Mouse (Mus musculus) heart, embryonic 14.5 days (tissue): ENCODE measurements at regions not wholly inside any gene's neighbourhood (a gene's known extent, or its start where the extent isn't known, plus 50 kb on each side); places are given as distances from the start of the nearest gene placed in this dataset.

Experiments used
- ATAC-seq: fragments of 200-750 bp; cut with Nextera tagmentation; 2 replicates; pipeline ENCODE4 v1.8.0; 2017; ENCODE audit warnings: low read depth, moderate TSS enrichment; ENCODE audit not compliant: insufficient number of reproducible peaks, insufficient read depth, low FRiP score
- H3K27ac ChIP-seq, 2 experiments: fragments of 200-500 bp in 1 of 2; fragments of 300-500 bp in 1 of 2; sonication (generic) in 1 of 2; replicated peaks in 1 of 2; 2 replicates each; pipeline ENCODE4 v1.5.1; 2012 to 2014; ENCODE audit warnings: low read depth in 2 of 2, low read length in 2 of 2, control low read depth in 1 of 2, mild to moderate bottlenecking in 1 of 2, mixed read lengths in 1 of 2; ENCODE audit not compliant: control insufficient read depth in 1 of 2, insufficient read depth in 1 of 2
- H3K27me3 ChIP-seq: fragments of 300-500 bp; sonication (generic); 2 replicates; pipeline ENCODE4 v1.6.1; 2014; ENCODE audit warnings: mild to moderate bottlenecking, low read length, control low read depth; ENCODE audit not compliant: control insufficient read depth, insufficient read depth
- H3K36me3 ChIP-seq: fragments of 300-500 bp; sonication (generic); 2 replicates; pipeline ENCODE4 v1.6.1; 2014; ENCODE audit warnings: mild to moderate bottlenecking, control low read depth, low read length, mixed read lengths; ENCODE audit not compliant: control insufficient read depth, insufficient read depth
- H3K4me1 ChIP-seq, 2 experiments: fragments of 200-500 bp in 1 of 2; fragments of 300-500 bp in 1 of 2; sonication (generic) in 1 of 2; 2 replicates each; pipeline ENCODE4 v1.6.1; 2012 to 2014; ENCODE audit warnings: low read length in 2 of 2, control low read depth in 1 of 2, mixed read lengths in 1 of 2; ENCODE audit not compliant: control insufficient read depth in 2 of 2, insufficient read depth in 2 of 2
- H3K4me2 ChIP-seq: fragments of 300-500 bp; sonication (generic); 2 replicates; pipeline ENCODE4 v1.6.1; 2014; ENCODE audit warnings: mild to moderate bottlenecking, low read length
- H3K4me3 ChIP-seq, 2 experiments: fragments of 200-500 bp in 1 of 2; fragments of 300-500 bp in 1 of 2; sonication (generic) in 1 of 2; 2 replicates each; pipeline ENCODE4 v1.5.1; 2012 to 2014; ENCODE audit warnings: low read length in 2 of 2, mild to moderate bottlenecking in 2 of 2, control low read depth in 1 of 2, low read depth in 1 of 2, moderate library complexity in 1 of 2; ENCODE audit not compliant: control insufficient read depth in 1 of 2, insufficient read depth in 1 of 2
- H3K9ac ChIP-seq: fragments of 300-500 bp; sonication (generic); 2 replicates; pipeline ENCODE4 v1.6.1; 2014; ENCODE audit warnings: mild to moderate bottlenecking, low read length
- H3K9me3 ChIP-seq: fragments of 300-500 bp; sonication (generic); 2 replicates; pipeline ENCODE4 v1.6.1; 2016; ENCODE audit warnings: low read length, control low read depth; ENCODE audit not compliant: control insufficient read depth
- WGBS: fragments of 180-500 bp; shearing (Covaris S2); extraction: QIAGEN DNeasy Blood & Tissue Kit; methylation state at CpG from one replicate; pipeline ENCODE4 v1.1.7; 2014; 5-methylcytosine and 5-hydroxymethylcytosine counted together

DNA sequence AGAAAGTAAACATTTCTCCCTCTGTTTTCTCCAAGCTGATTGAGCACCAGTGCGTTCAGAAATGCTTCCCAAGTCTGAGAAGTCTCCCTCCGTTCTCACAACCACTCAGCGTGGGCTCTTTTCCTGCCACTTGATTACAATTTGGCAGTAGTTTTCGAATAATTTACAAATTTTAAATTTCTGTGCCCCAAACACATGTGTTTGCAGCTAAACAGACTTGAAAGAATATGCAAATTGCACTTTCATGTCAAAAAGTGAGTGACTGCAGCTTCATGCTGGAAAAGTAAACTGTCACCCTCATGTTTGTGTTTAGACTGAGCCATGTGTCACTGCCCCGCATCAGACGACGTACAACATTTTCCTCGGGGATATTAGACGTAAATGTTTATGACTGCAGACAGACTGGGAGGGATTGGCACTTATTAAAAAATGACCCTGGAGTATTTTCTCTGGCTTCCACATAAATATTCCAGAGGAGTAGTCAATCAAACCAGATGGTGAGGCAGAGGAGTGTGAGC is 70.6 kb upstream of the Six2 start:
- 65% methylated on average over 9 of the region's 9 CpGs for WGBS
- ATAC-seq = no peak

DNA sequence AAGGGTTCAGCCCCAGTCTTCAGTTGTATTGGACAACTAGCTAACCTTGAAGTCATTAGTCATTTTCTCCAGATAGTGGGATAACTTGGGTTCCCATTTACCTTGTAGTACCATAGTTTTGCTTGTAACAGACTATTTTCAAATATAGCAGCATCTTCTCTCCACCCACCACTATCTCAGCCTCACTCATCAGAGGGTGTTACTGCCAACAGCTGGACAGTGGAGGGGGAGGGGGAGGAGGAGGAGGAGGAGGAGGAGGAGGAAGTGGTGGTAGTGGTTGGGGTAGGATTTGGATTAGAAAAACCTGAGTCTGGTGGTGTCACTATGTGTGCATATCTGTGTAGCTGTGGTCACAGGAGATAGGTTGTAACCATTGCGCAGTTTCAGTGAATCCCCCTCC is 69.6 kb upstream of the Six2 start:
- peaks cover 12% of the 10 kb centered on the region; the same call in 1 of the 2 replicates for H3K9me3 ChIP-seq
- no peaks in the 10 kb centered on the region for H3K36me3 ChIP-seq
- no peaks in the 10 kb centered on the region for H3K27me3 ChIP-seq
- H3K9ac ChIP-seq = no peak overlapping the region
- H3K4me3 ChIP-seq = no peak overlapping the region
- 79% methylated on average over 1 of the region's 1 CpGs for WGBS
- H3K27ac ChIP-seq = no peak overlapping the region
- no peak overlapping the region for H3K4me2 ChIP-seq
- H3K4me1 ChIP-seq = no peaks in the 10 kb centered on the region
- ATAC-seq = no peak

More for the DNA sequence above, 70.6 kb upstream of the Six2 start:
- Histone ChIP-seq H3K4me3 (no peak overlapping the region), H3K9ac (no peak overlapping the region), H3K27me3 (no peaks in the 10 kb centered on the region), H3K27ac (no peak overlapping the region), H3K4me1 (no peaks in the 10 kb centered on the region), H3K4me2 (no peak overlapping the region), H3K36me3 (no peaks in the 10 kb centered on the region), H3K9me3 (peaks cover 8% of the 10 kb centered on the region; the same call in 1 of the 2 replicates)

DNA sequence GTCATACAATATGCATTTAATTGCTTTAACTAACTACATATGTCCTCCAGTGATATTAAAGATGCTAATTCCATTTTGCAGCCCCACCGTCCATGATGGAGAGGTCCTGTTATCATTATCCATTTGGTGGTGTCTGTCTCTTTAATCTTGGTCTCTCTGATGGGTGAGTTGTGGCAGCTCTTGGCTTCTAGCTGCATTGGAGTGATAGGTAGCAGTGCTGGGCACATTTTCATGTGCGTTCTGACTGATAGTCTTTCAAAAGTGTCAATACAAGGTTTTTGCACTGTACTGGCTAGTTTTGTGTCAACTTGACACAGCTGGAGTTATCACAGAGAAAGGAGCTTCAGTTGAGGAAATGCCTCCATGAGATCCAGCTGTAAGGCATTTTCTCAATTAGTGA is 67.5 kb upstream of the Six2 start:
- 0 out of 2 replicates have a peak, but pooled peaks cover 7% of the 10 kb centered on the region for H3K9me3 ChIP-seq
- no peaks in the 10 kb centered on the region for H3K36me3 ChIP-seq
- ATAC-seq = no peak
- 72% methylated on average over 2 of the region's 2 CpGs for WGBS
- H3K27ac ChIP-seq = no peak overlapping the region
- no peak overlapping the region for H3K4me3 ChIP-seq
- no peak overlapping the region for H3K4me2 ChIP-seq
- no peaks in the 10 kb centered on the region for H3K27me3 ChIP-seq
- peaks cover 9 to 10% of the 10 kb centered on the region in 2 experiments for H3K4me1 ChIP-seq
- H3K9ac ChIP-seq = no peak overlapping the region

DNA sequence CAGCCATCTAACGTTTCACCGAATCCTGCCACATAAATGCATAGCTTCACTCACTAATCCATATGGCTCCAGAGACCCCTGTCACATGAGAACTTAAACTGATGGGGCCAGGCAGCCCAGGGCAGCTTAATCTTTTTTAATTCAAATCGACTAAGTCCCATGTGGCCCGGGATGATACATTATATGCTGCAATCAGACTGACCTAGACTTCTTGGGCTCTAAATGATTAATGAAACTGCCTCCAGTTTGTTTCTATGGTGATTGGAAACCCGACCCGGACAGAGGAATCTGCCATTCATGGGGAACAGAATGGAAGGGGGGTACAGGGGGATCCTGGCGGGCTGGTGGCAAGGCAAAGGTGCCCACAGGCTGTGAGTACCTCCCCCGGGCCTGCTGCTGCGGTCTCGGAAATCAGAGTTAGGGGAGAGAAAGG is 60.6 kb upstream of the Six2 start:
- Histone ChIP-seq H3K36me3 (no peaks in the 10 kb centered on the region), H3K4me3 (no peak overlapping the region), H3K27ac (no peak overlapping the region), H3K4me2 (no peak overlapping the region), H3K4me1 (peaks cover 9 to 11% of the 10 kb centered on the region in 2 experiments), H3K9me3 (0 out of 2 replicates have a peak, but pooled peaks cover 5% of the 10 kb centered on the region), H3K9ac (no peak overlapping the region), H3K27me3 (no peaks in the 10 kb centered on the region)
- no peak for ATAC-seq
- WGBS = 63% methylated on average over 10 of the region's 10 CpGs

DNA sequence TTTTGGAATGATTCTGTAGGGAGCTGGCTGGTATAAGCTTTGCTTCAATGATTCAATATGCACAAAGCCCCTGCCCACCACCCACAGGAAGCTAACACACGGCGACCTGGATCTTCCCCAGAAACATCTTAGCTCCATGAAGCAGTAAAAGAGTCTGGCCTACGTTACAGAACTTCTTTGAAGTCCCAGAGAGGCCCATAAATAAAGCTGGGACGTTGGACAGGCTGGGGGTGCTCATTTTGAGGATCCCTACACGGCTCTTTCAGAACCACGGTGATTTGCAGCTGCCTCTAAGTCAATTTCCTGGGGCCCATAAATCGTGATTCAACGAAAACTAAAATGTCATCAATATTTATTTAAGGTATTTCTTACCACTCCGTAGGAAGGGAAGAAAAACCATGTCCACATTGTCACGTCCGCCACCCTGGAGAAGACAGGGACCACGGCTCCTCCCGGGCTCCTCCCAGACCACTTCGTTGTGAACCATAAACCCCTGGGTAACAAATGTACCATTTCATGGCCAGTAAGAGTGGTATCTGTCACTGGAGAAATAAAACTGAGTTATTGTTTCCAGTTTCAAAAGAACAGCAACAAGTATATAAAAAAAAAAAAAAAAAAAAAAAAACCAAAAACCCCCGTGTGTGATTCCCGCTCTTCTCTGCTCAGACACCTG is 60.0 kb upstream of the Six2 start:
- Histone ChIP-seq H3K27ac (no peak overlapping the region), H3K4me1 (peaks cover 9 to 11% of the 10 kb centered on the region in 2 experiments), H3K9ac (no peak overlapping the region), H3K27me3 (no peaks in the 10 kb centered on the region), H3K4me3 (no peak overlapping the region), H3K9me3 (no peaks in the 10 kb centered on the region), H3K36me3 (no peaks in the 10 kb centered on the region), H3K4me2 (no peak overlapping the region)
- ATAC-seq = no peak
- 78% methylated on average over 16 of the region's 16 CpGs for WGBS
